Mouse (Mus musculus): ENCODE data around the gene Cntn1.

DNA sequence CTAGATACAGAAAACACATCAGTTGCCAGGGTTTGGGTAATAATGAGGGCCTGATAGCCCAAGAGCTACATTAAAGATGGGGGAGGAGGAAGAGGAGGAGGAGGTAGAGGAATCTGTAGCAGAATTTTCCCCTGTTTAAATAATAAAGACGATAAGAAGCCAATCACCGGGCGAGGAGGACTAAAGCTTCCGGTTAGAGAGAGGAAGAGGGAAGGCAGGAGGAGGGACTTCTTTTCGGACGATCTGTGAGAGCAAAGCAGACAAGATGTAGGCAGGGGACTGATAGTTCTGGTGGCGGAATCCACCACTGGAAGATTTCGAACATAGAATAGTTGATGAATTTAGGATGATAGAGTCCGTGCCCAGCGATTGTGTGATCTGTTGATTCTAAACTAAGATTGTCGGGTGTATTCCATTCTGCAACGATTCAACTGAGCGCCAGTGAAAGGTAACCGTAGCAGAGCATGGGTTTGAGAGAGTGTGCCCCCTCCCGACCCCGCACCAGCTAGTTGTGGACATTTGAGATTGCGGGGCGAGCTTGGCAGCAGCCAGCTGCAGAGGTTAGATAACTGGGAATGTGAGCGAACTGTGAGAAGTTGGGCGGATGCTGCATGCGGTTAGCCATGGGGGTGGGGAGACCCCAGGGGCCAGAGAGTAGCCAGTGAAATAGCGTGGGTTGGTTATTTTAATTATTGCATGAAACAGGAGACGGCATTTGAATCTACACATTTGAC is 293.3 kb downstream of the Cntn1 start:
- TF ChIP-seq CTCF (IDR thresholded peaks at IDR 0.05; ENCODE audit: control insufficient read depth, insufficient read depth, insufficient read length) (no peak), MYOD1 (IDR thresholded peaks at IDR 0.05; ENCODE audit: control insufficient read depth, insufficient read length, low read depth) (no peak), USF1 (IDR thresholded peaks at IDR 0.05; ENCODE audit: low read depth) (no peak), MAX (IDR thresholded peaks at IDR 0.05) (no peak), CEBPB (IDR thresholded peaks at IDR 0.05; ENCODE audit: low read depth) (no peak), MYOG (IDR thresholded peaks at IDR 0.05; ENCODE audit: control insufficient read depth, extremely low read depth, insufficient read length) (no peak)
